Mouse (Mus musculus): ENCODE measurements around the gene Strap. TPM values are rescaled to one million over a fixed set of nuclear protein-coding genes. Genes with fewer than 3 reads are reported as not detected.

Strap gene
- polyA plus RNA-seq, 1 experiment from 2014 or later: 139 TPM

GRCm38 (mm10) chr6:137789658-137790057 is 54.8 kb downstream of the Strap start:
- no peak overlapping the region for H3K4me2 ChIP-seq
- no peak for ATAC-seq (ENCODE audit: insufficient read depth, low FRiP score, low read depth)
- no peak overlapping the region for H3K4me3 ChIP-seq (replicated peaks)
- WGBS: 69% methylated on average over 2 of the region's 2 CpGs
- no peaks in the 10 kb centered on the region for H3K36me3 ChIP-seq
- no peaks in the 10 kb centered on the region for H3K9me3 ChIP-seq
- no peak overlapping the region for H3K27ac ChIP-seq
- no peaks in the 10 kb centered on the region for H3K27me3 ChIP-seq (replicated peaks)
- H3K4me1 ChIP-seq: no peaks in the 10 kb centered on the region
- H3K9ac ChIP-seq: no peak overlapping the region; the same call in 1 of the 2 replicates

- H3K9me3 ChIP-seq: no peaks in the 10 kb centered on the region
- no peaks in the 10 kb centered on the region for H3K27me3 ChIP-seq (replicated peaks)
- H3K4me1 ChIP-seq: no peaks in the 10 kb centered on the region
- no peak overlapping the region for H3K4me3 ChIP-seq (replicated peaks)
- 0 out of 2 replicates have a peak, but pooled peaks cover 4% of the 10 kb centered on the region for H3K36me3 ChIP-seq
- H3K9ac ChIP-seq: no peak overlapping the region
- H3K4me2 ChIP-seq: no peak overlapping the region
- 45% methylated on average over 2 of the region's 2 CpGs for WGBS
- H3K27ac ChIP-seq: no peak overlapping the region
- no peak for ATAC-seq (ENCODE audit: insufficient read depth, low FRiP score, low read depth)
These were observed 60.6 kb downstream of the Strap start for GRCm38 (mm10) chr6:137795494-137795893.

- no peak overlapping the region for H3K4me2 ChIP-seq
- H3K27ac ChIP-seq: no peak overlapping the region
- H3K9ac ChIP-seq: no peak overlapping the region
- H3K36me3 ChIP-seq: 0 out of 2 replicates have a peak, but pooled peaks cover 10% of the 10 kb centered on the region
- no peaks in the 10 kb centered on the region for H3K27me3 ChIP-seq (replicated peaks)
- no peaks in the 10 kb centered on the region for H3K4me1 ChIP-seq
- no peak for ATAC-seq (ENCODE audit: insufficient read depth, low FRiP score, low read depth)
- no peaks in the 10 kb centered on the region for H3K9me3 ChIP-seq
- no peak overlapping the region for H3K4me3 ChIP-seq (replicated peaks)
- 68% methylated on average over 29 of the region's 29 CpGs for WGBS
These were observed 62.0 kb downstream of the Strap start for GRCm38 (mm10) chr6:137796596-137797567.

- no peaks in the 10 kb centered on the region for H3K27me3 ChIP-seq (replicated peaks)
- no peaks in the 10 kb centered on the region for H3K9me3 ChIP-seq
- WGBS: 64% methylated on average over 9 of the region's 9 CpGs
- no peak overlapping the region for H3K27ac ChIP-seq
- H3K4me1 ChIP-seq: no peaks in the 10 kb centered on the region
- H3K4me3 ChIP-seq (replicated peaks): no peak overlapping the region
- no peak overlapping the region for H3K4me2 ChIP-seq
- no peak overlapping the region for H3K9ac ChIP-seq
- H3K36me3 ChIP-seq: 0 out of 2 replicates have a peak, but pooled peaks cover 10% of the 10 kb centered on the region
- no peak for ATAC-seq (ENCODE audit: insufficient read depth, low FRiP score, low read depth)
These were observed 64.4 kb downstream of the Strap start for GRCm38 (mm10) chr6:137799253-137799652.

Other genes with a start within 250 kb of the Strap start
- 42.3 and 45.5 TPM in 2 replicates for gene Eps8, start 80.2 kb upstream of the Strap start, polyA plus RNA-seq (2015; fragmentation: Nextera tagmentation; extraction: Ambion mirVana)
- gene Dera, start 19.5 kb downstream of the Strap start, polyA plus RNA-seq (2015; fragmentation: Nextera tagmentation; extraction: Ambion mirVana): 62.2 and 72.9 TPM in 2 replicates